Mouse (Mus musculus) E14TG2a.4 (cell line): ENCODE data around the gene Nsd1.

Experiments
- CTCF ChIP-seq: conservative IDR thresholded peaks from 2 replicates; pipeline ENCODE4 v1.5.1; 2014; ENCODE audit warnings: low read length
- POU5F1 ChIP-seq: IDR thresholded peaks from 2 replicates; pipeline ENCODE4 v1.6.1; 2014; ENCODE audit warnings: low read length, borderline replicate concordance

- TF ChIP-seq CTCF, result no peak
- TF ChIP-seq POU5F1, result no peak
These were observed 151.6 kb downstream of the Nsd1 start for GRCm38 (mm10) chr13:55361145-55361544.
